Mouse (Mus musculus): Measurements from ENCODE around the gene Hmmr.
"Not testable (repeated sequence)": the region's sequence is repeated elsewhere in the genome, so short reads cannot be mapped to it uniquely, and the experiment has no call there.

Gene Hmmr

GRCm38 (mm10) chr11:40733339-40734174 is at the start of gene Hmmr, which contains the start of gene Nudcd2:
Gene Hmmr (minus strand): TSS chr11:40733422.
Gene Nudcd2 (plus strand): TSS chr11:40733667.
- peak; percentile 99 for DNase-seq (ENCODE audit: low spot score)

GRCm38 (mm10) chr11:40781857-40782256 is 48.6 kb upstream of the Hmmr start:
- DNase-seq (ENCODE audit: low spot score) = no peak

GRCm38 (mm10) chr11:40775315-40776269 is 42.4 kb upstream of the Hmmr start:
- DNase-seq (ENCODE audit: low spot score) = peak; percentile 81

- DNase-seq (ENCODE audit: low spot score) = no peak
Observed at GRCm38 (mm10) chr11:40764690-40765089, 31.5 kb upstream of the Hmmr start.

- peak; percentile 34 for DNase-seq (ENCODE audit: low spot score)
Observed at GRCm38 (mm10) chr11:40763395-40763794, 30.2 kb upstream of the Hmmr start.

GRCm38 (mm10) chr11:40759896-40760295 is 26.7 kb upstream of the Hmmr start:
- DNase-seq (ENCODE audit: low spot score) = no peak

GRCm38 (mm10) chr11:40755968-40756367 is 22.7 kb upstream of the Hmmr start:
- no peak for DNase-seq (ENCODE audit: low spot score)

GRCm38 (mm10) chr11:40755109-40755627 is 21.9 kb upstream of the Hmmr start, which contains the start of gene Ccng1:
Gene Ccng1 (minus strand): TSS chr11:40755311.
- peak; percentile 95 for DNase-seq (ENCODE audit: low spot score)

GRCm38 (mm10) chr11:40754664-40755107 is 21.5 kb upstream of the Hmmr start:
- no peak for DNase-seq (ENCODE audit: low spot score)

GRCm38 (mm10) chr11:40753836-40754235 is 20.6 kb upstream of the Hmmr start:
- no peak for DNase-seq (ENCODE audit: low spot score)

- DNase-seq (ENCODE audit: low spot score) = no peak
Observed at GRCm38 (mm10) chr11:40747716-40748115, 14.5 kb upstream of the Hmmr start.

GRCm38 (mm10) chr11:40746361-40746760 is 13.1 kb upstream of the Hmmr start:
- DNase-seq (ENCODE audit: low spot score) = no peak

GRCm38 (mm10) chr11:40744348-40744747 is 11.1 kb upstream of the Hmmr start:
- DNase-seq (ENCODE audit: low spot score) = no peak

GRCm38 (mm10) chr11:40741605-40742262 is 8.5 kb upstream of the Hmmr start:
- no peak for DNase-seq (ENCODE audit: low spot score)

- no peak for DNase-seq (ENCODE audit: low spot score)
Observed at GRCm38 (mm10) chr11:40737369-40737768, 4.1 kb upstream of the Hmmr start.

GRCm38 (mm10) chr11:40734251-40734752 is 1.1 kb upstream of the Hmmr start:
- DNase-seq (ENCODE audit: low spot score) = no peak

- no peak for DNase-seq (ENCODE audit: low spot score)
Observed at GRCm38 (mm10) chr11:40732997-40733338, 254 bp downstream of the Hmmr start.

GRCm38 (mm10) chr11:40718324-40718723 is 14.9 kb downstream of the Hmmr start:
- no peak for DNase-seq (ENCODE audit: low spot score)

GRCm38 (mm10) chr11:40715524-40715923 is 17.7 kb downstream of the Hmmr start:
- DNase-seq (ENCODE audit: low spot score) = no peak

- DNase-seq (ENCODE audit: low spot score) = no peak
Observed at GRCm38 (mm10) chr11:40713858-40714257, 19.4 kb downstream of the Hmmr start.

- DNase-seq (ENCODE audit: low spot score) = not testable (repeated sequence)
Observed at GRCm38 (mm10) chr11:40709899-40710298, 23.3 kb downstream of the Hmmr start.

- no peak for DNase-seq (ENCODE audit: low spot score)
Observed at GRCm38 (mm10) chr11:40695103-40695502, 38.1 kb downstream of the Hmmr start, which contains the start of gene Mat2b. Gene Mat2b (minus strand): TSS chr11:40695203.
